In the genomic region with DNA sequence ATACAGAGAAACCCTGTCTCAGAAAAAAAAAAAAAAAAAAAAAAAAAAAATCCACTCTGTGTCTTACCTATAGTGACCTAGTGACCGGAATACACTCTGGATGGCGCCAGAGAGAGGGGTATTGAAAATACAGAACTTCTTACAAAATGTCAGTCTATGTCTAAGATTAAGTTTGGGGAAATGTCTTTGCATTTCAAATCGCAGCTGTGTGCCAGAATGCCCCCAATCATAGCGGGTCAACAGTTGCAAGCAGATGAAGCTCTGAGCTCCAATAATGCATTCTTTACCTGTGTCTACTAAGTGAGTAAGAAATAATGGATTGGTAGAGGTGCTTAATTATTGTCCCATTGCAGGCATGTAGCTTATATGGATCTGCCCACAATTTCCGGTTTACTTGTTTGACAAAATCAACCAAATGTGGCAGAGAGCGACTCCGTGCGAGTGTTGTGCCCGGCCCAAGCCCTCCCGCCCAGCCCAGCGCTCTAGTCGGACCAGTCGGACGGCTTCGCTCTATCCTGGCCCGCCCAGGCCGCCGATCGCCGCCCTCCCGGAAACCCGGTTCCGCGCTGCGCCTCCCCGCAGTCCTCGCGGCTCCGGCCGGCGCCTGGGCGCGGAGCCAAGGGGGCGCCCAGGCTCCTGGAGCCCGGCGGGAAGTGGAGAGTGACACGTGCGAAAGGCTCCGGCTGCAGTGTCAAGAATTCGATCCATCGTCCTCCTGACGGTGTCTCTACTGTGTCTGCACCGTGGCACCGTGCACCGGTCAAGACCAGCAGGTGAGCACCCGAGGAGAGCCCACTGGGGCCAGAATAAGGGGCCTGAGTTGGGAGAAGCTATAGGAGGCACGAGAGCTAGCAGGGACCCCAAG, we compare ENCODE assay signal across 8 mouse cellular contexts. TPM values are rescaled to one million over a fixed set of nuclear protein-coding genes. Genes with fewer than 3 reads are reported as not detected.
DNase-seq lines count a peak whose midpoint lies in the region; ATAC-seq and TF ChIP-seq lines count a peak whose summit lies in the region.

A gene (plus strand): TSS at position 551 of the 865 bp plus-strand sequence.

- no peak within 1 kb of the TSS for H3K27ac ChIP-seq in embryonic fibroblast, embryonic 13.5 days (ENCODE audit: insufficient read depth, low read length)
- no peak within 1 kb of the TSS for H3K27ac ChIP-seq in heart, embryonic 16.5 days (ENCODE audit: low read length)

- H3K9me3 ChIP-seq in heart, embryonic 16.5 days (replicated peaks; ENCODE audit: control insufficient read depth, low read length), result no peaks in the 10 kb centered on the region

- H3K27me3 ChIP-seq in Patski, result peaks cover 2% of the 10 kb centered on the region
- H3K27me3 ChIP-seq in heart, embryonic 16.5 days (ENCODE audit: control insufficient read depth, insufficient read depth, low read length), result peaks cover 2% of the 10 kb centered on the region; the same call in 1 of the 2 replicates

- DNase-seq in 3134 (ENCODE audit: extremely low read depth, insufficient read length, low spot score) (peak; percentile 79), Patski (ENCODE audit: low read depth, low spot score) (no peak)
- peak; percentile 88 for DNase-seq in kidney, postnatal 10 days
- DNase-seq in lung, postnatal 36 days, result peak; percentile 82
- DNase-seq in retina, embryonic 14.5 days (ENCODE audit: low spot score), result peak; percentile 58
- peak; percentile 90 for DNase-seq in urinary bladder, postnatal 14 days (ENCODE audit: low spot score)

- POLR2A ChIA-PET in Patski (lab: Charles Lee), result no interaction called here

- H3K4me1 ChIP-seq in embryonic fibroblast, embryonic 13.5 days (ENCODE audit: control insufficient read depth, insufficient read depth, low read length), result no peaks in the 10 kb centered on the region
- peaks cover 8% of the 10 kb centered on the region for H3K4me1 ChIP-seq in heart, embryonic 16.5 days (ENCODE audit: control insufficient read depth, insufficient read depth, low read length)

- peak within 1 kb of the TSS; percentile 60 for H3K9ac ChIP-seq in heart, embryonic 16.5 days (ENCODE audit: low read length)

- TF ChIP-seq POLR2A in embryonic fibroblast, embryonic 13.5 days (IDR thresholded peaks at IDR 0.05; ENCODE audit: low read depth, low read length), result no peak

- 4% methylated on average over 47 of the region's 47 CpGs for WGBS in heart, embryonic 16.5 days

- CTCF ChIA-PET in Patski (lab: Charles Lee), result interaction anchor here (0.8 to 2.0 kb wide), 3 partner anchors 25 to 70 kb away, joined by 3 to 11 read pairs (median 3); no protein-coding TSS in a partner anchor

- in situ Hi-C loops in Patski (cut with MboI; ENCODE audit: low pct_unique_long_range_greater_than_20kb), result loop anchor here (5.0 kb wide), 1 partner anchor 35 kb away; no protein-coding TSS in a partner anchor

- peak within 1 kb of the TSS; percentile 79 for H3K4me2 ChIP-seq in heart, embryonic 16.5 days (ENCODE audit: low read depth, low read length)

- peak; percentile 16 for TF ChIP-seq CTCF in Patski (IDR thresholded peaks at IDR 0.05)
- no peak for TF ChIP-seq CTCF in embryonic fibroblast, embryonic 13.5 days (IDR thresholded peaks at IDR 0.05; ENCODE audit: borderline replicate concordance, insufficient read depth, low read length)

- ATAC-seq in Patski, result no peak
- peak; percentile 85 for ATAC-seq in heart, embryonic 16.5 days (replicated peaks; ENCODE audit: extremely low read depth, insufficient read depth, low FRiP score)

- H3K36me3 ChIP-seq in heart, embryonic 16.5 days (ENCODE audit: control insufficient read depth, insufficient read depth), result no peaks in the 10 kb centered on the region

- H3K4me3 ChIP-seq in embryonic fibroblast, embryonic 13.5 days (ENCODE audit: insufficient read depth, low read length), result peak within 1 kb of the TSS; percentile 18
- H3K4me3 ChIP-seq in heart, embryonic 16.5 days (ENCODE audit: low read length), result peak within 1 kb of the TSS; percentile 52

RNA-seq across cellular contexts. Expression of the gene that starts here (rescaled TPM):
- polyA plus RNA-seq in Patski (2021), result 0.08 TPM
- polyA plus RNA-seq in embryonic fibroblast, embryonic 13.5 days (2011; ENCODE audit: insufficient read length, low read depth, missing spikeins), result 2.0 and 7.6 TPM in 2 replicates
- polyA plus RNA-seq in heart, embryonic 16.5 days (2015; fragmentation: Nextera tagmentation; extraction: Ambion mirVana), result 3.9 and 5.9 TPM in 2 replicates
